Comparison of ENCODE assay signal across 10 mouse cellular contexts in the genomic region with DNA sequence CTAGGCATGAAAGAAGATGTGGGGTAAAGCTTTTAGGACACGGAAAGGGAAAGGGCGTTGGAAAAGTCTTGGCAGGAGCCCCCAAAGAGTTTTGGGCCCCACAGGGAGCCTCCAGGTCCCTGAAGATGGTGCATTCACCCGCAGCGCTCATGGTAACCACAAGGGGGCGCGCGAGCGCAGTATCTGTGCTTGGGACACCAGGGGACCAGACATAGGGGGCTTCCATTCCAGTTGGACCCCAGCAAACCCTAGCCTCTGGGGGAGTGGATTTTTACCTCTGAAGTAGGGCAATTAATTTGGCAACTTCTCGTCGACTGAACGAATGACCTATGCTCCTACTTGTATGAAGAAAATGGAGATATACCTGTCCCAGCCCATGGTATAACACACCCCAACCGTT.
DNase-seq lines count a peak whose midpoint lies in the region; ATAC-seq and TF ChIP-seq lines count a peak whose summit lies in the region.
"Had no signal": no experiment of that assay in that cellular context is flagged by ENCODE, and none has a peak within 500 bp of the region (broad histone marks: within the 10 kb centered on the region; RNA-seq: fewer than 3 reads in every experiment).

No protein-coding gene starts in this region.

- peak; percentile 75 for TF ChIP-seq CTCF in forebrain, postnatal 0 days (IDR thresholded peaks at IDR 0.05; ENCODE audit: low read depth)

- no peak for ATAC-seq in kidney, embryonic 14.5 days (ENCODE audit: low FRiP score, low TSS enrichment)
- no peak; the same call in 1 of the 2 replicates for ATAC-seq in forebrain, postnatal 0 days
- ATAC-seq in neural tube, embryonic 14.5 days (ENCODE audit: low read depth): peak; percentile 19; the same call in 1 of the 2 replicates

- H3K36me3 ChIP-seq in kidney, embryonic 14.5 days (ENCODE audit: control insufficient read depth, insufficient read depth, low read length): no peaks in the 10 kb centered on the region
- no peaks in the 10 kb centered on the region for H3K36me3 ChIP-seq in forebrain, postnatal 0 days (ENCODE audit: insufficient read depth)
- no peaks in the 10 kb centered on the region for H3K36me3 ChIP-seq in limb, embryonic 10.5 days
- no peaks in the 10 kb centered on the region for H3K36me3 ChIP-seq in neural tube, embryonic 14.5 days (ENCODE audit: control insufficient read depth, insufficient read depth, low read length)
- H3K36me3 ChIP-seq: embryonic facial prominence, embryonic 12.5 days; neural tube, embryonic 13.5 days had no signal

- DNase-seq in kidney, adult 18-20 months: peak; percentile 74
- peak; percentile 77 for DNase-seq in cerebellum, adult 11 months
- DNase-seq in forebrain, postnatal 0 days: peak; percentile 67
- DNase-seq in induced T-regulatory cell, adult 2 months (ENCODE audit: low read depth): peak; percentile 75
- peak; percentile 89 for DNase-seq in limb, embryonic 10.5 days (ENCODE audit: low spot score)
- DNase-seq in thymus, adult 18-20 months: peak; percentile 30 to 37

- H3K9ac ChIP-seq in kidney, embryonic 14.5 days (ENCODE audit: low read depth, low read length): no peak overlapping the region
- H3K9ac ChIP-seq in forebrain, postnatal 0 days: no peak overlapping the region
- H3K9ac ChIP-seq in neural tube, embryonic 14.5 days (replicated peaks; ENCODE audit: low read depth, low read length): no peak overlapping the region
- H3K9ac ChIP-seq: embryonic facial prominence, embryonic 12.5 days; neural tube, embryonic 13.5 days had no signal

- no peak overlapping the region for H3K27ac ChIP-seq in kidney, embryonic 14.5 days (ENCODE audit: low read depth, low read length)
- no peak overlapping the region for H3K27ac ChIP-seq in forebrain, postnatal 0 days (ENCODE audit: low read depth, low read length)
- no peak overlapping the region for H3K27ac ChIP-seq in limb, embryonic 10.5 days
- H3K27ac ChIP-seq in neural tube, embryonic 14.5 days (ENCODE audit: low read depth, low read length): no peak overlapping the region
- H3K27ac ChIP-seq: embryonic facial prominence, embryonic 12.5 days; neural tube, embryonic 13.5 days had no signal

- no peak overlapping the region for H3K4me3 ChIP-seq in kidney, embryonic 14.5 days (ENCODE audit: low read length)
- H3K4me3 ChIP-seq in forebrain, postnatal 0 days (ENCODE audit: low read depth, low read length): no peak overlapping the region
- H3K4me3 ChIP-seq in limb, embryonic 10.5 days: no peak overlapping the region
- no peak overlapping the region for H3K4me3 ChIP-seq in neural tube, embryonic 14.5 days (ENCODE audit: low read depth, low read length)
- H3K4me3 ChIP-seq: embryonic facial prominence, embryonic 12.5 days; neural tube, embryonic 13.5 days had no signal

- no peak overlapping the region for H3K4me2 ChIP-seq in kidney, embryonic 14.5 days (replicated peaks; ENCODE audit: low read depth, low read length)
- H3K4me2 ChIP-seq in forebrain, postnatal 0 days (ENCODE audit: low read depth): no peak overlapping the region
- H3K4me2 ChIP-seq in neural tube, embryonic 14.5 days (ENCODE audit: low read depth, low read length): no peak overlapping the region
- H3K4me2 ChIP-seq: embryonic facial prominence, embryonic 12.5 days; neural tube, embryonic 13.5 days had no signal

- H3K9me3 ChIP-seq in kidney, embryonic 14.5 days (ENCODE audit: control insufficient read depth, low read length): no peaks in the 10 kb centered on the region
- no peaks in the 10 kb centered on the region for H3K9me3 ChIP-seq in forebrain, postnatal 0 days (ENCODE audit: low read length)
- no peaks in the 10 kb centered on the region for H3K9me3 ChIP-seq in limb, embryonic 10.5 days (replicated peaks)
- H3K9me3 ChIP-seq in neural tube, embryonic 14.5 days (ENCODE audit: control insufficient read depth, low read length): no peaks in the 10 kb centered on the region
- H3K9me3 ChIP-seq: embryonic facial prominence, embryonic 12.5 days; neural tube, embryonic 13.5 days had no signal

- 13% methylated on average over 12 of the region's 12 CpGs for WGBS in kidney, embryonic 14.5 days
- WGBS in forebrain, postnatal 0 days: 20% methylated on average over 12 of the region's 12 CpGs
- WGBS in limb, embryonic 10.5 days: 19% methylated on average over 12 of the region's 12 CpGs
- WGBS in neural tube, embryonic 14.5 days: 22% methylated on average over 12 of the region's 12 CpGs

- no peaks in the 10 kb centered on the region for H3K4me1 ChIP-seq in kidney, embryonic 14.5 days (ENCODE audit: control insufficient read depth, insufficient read depth, low read length)
- H3K4me1 ChIP-seq in forebrain, postnatal 0 days (ENCODE audit: insufficient read depth): no peaks in the 10 kb centered on the region
- H3K4me1 ChIP-seq in limb, embryonic 10.5 days: no peaks in the 10 kb centered on the region
- no peaks in the 10 kb centered on the region for H3K4me1 ChIP-seq in neural tube, embryonic 14.5 days (ENCODE audit: control insufficient read depth, insufficient read depth, low read length)
- H3K4me1 ChIP-seq: embryonic facial prominence, embryonic 12.5 days had no signal

- H3K27me3 ChIP-seq in kidney, embryonic 14.5 days (ENCODE audit: control insufficient read depth, insufficient read depth, low read length): no peaks in the 10 kb centered on the region
- no peaks in the 10 kb centered on the region for H3K27me3 ChIP-seq in forebrain, postnatal 0 days (ENCODE audit: insufficient read depth, low read length)
- peaks cover 11% of the 10 kb centered on the region; the same call in 1 of the 2 replicates for H3K27me3 ChIP-seq in limb, embryonic 10.5 days (ENCODE audit: low read depth, poor library complexity, severe bottlenecking)
- no peaks in the 10 kb centered on the region for H3K27me3 ChIP-seq in neural tube, embryonic 14.5 days (ENCODE audit: control insufficient read depth, insufficient read depth, low read length)
- H3K27me3 ChIP-seq: embryonic facial prominence, embryonic 12.5 days; neural tube, embryonic 13.5 days had no signal

Comparison
In these comparisons a context has a peak if more than half of its experiments do, and no peak if none do; other contexts are left out.
1. DNase-seq: peak in every context shown above with its lines; median percentile 89 in limb, embryonic 10.5 days; 77 in cerebellum, adult 11 months; 75 in induced T-regulatory cell, adult 2 months; 74 in kidney, adult 18-20 months; 67 in forebrain, postnatal 0 days; 34 in thymus, adult 18-20 months.